Mouse (Mus musculus): ENCODE results near the gene Bcl3. TPM values are rescaled to one million over a fixed set of nuclear protein-coding genes. Genes with fewer than 3 reads are reported as not detected.

The Bcl3 gene
- total and polyA plus RNA-seq, 3 experiments = 3.2 to 25.2 (median 15.8) TPM

GRCm38 (mm10) chr7:19770984-19771391 is 51.6 kb downstream of the Bcl3 start, which contains the start of gene Bcam:
Bcam (minus strand) TSS chr7:19771016.
- Histone ChIP-seq H3K4me2 (ENCODE audit: insufficient read depth, low read depth, poor library complexity, severe bottlenecking) (peak within 1 kb of the TSS; percentile 72), H3K4me3 (replicated peaks in 1 of 3; ENCODE audit: low read depth in 2 of 3, low read length in 2 of 3, poor library complexity in 1 of 3) (peak within 1 kb of the TSS; percentile 43 to 55 (median 51)), H3K27me3 (replicated peaks) (peaks cover 56% of the 10 kb centered on the region), H3K36me3 (replicated peaks in 1 of 2; ENCODE audit: control insufficient read depth in 1 of 2, insufficient read depth in 1 of 2, low read length in 1 of 2) (no peaks in the 10 kb centered on the region), H3K4me1 (ENCODE audit: control insufficient read depth in 1 of 2, insufficient read depth in 2 of 2) (peaks cover 4 to 17% of the 10 kb centered on the region in 2 experiments; a peak in 3 of 4 replicates), H3K9ac (ENCODE audit: insufficient read depth, low read depth) (peak within 1 kb of the TSS; percentile 52), H3K9me3 (replicated peaks; ENCODE audit: low read length) (peaks cover 3% of the 10 kb centered on the region), H3K79me2 (replicated peaks; ENCODE audit: control insufficient read depth, extremely low read depth, insufficient read depth, poor library complexity, severe bottlenecking) (no peaks in the 10 kb centered on the region), H3K27ac (ENCODE audit: insufficient read depth, low read depth) (no peak within 1 kb of the TSS)
- DNase-seq (ENCODE audit: extremely low read depth) = no peak
- no peak for TF ChIP-seq TBP (conservative IDR thresholded peaks at IDR 0.05; ENCODE audit: low read depth, low read length)
- TF ChIP-seq POLR2A (IDR thresholded peaks at IDR 0.05; ENCODE audit: low read depth, low read length) = no peak
- TF ChIP-seq MYC (IDR thresholded peaks at IDR 0.05; ENCODE audit: low read depth, low read length) = no peak
- no peak for TF ChIP-seq ELF1 (IDR thresholded peaks at IDR 0.05; ENCODE audit: low read depth, low read length)
- no peak for TF ChIP-seq USF1 (IDR thresholded peaks at IDR 0.05; ENCODE audit: low read depth, low read length)
- TF ChIP-seq CTCF (conservative IDR thresholded peaks at IDR 0.05 in 1 of 2, IDR thresholded peaks at IDR 0.05 in 1 of 2; ENCODE audit: low read depth in 2 of 2, low read length in 2 of 2) = no peak
- TF ChIP-seq RCOR1 (conservative IDR thresholded peaks at IDR 0.05; ENCODE audit: low read depth, low read length) = no peak
- no peak for TF ChIP-seq ZNF384 (IDR thresholded peaks at IDR 0.05; ENCODE audit: low read depth, low read length)
- TF ChIP-seq KAT2A (IDR thresholded peaks at IDR 0.05; ENCODE audit: insufficient replicate concordance, low read length) = no peak
- in situ Hi-C loops (cut with MboI; ENCODE audit: low pct_ligation_motif_present, low pct_unique_long_range_greater_than_20kb, low sequenced_read_pairs) (no loop called here), dilution Hi-C loops (cut with MboI; ENCODE audit: extremely low pct_ligation_motif_present, extremely low pct_unique_long_range_greater_than_20kb, low sequenced_read_pairs) (no loop called here)

GRCm38 (mm10) chr7:19770375-19770754 is 52.2 kb downstream of the Bcl3 start:
- peak; percentile 49 for DNase-seq (ENCODE audit: extremely low read depth)
- dilution Hi-C loops (cut with MboI; ENCODE audit: extremely low pct_ligation_motif_present, extremely low pct_unique_long_range_greater_than_20kb, low sequenced_read_pairs) = no loop called here
- in situ Hi-C loops (cut with MboI; ENCODE audit: low pct_ligation_motif_present, low pct_unique_long_range_greater_than_20kb, low sequenced_read_pairs) = no loop called here

More at GRCm38 (mm10) chr7:19770375-19770754, 52.2 kb downstream of the Bcl3 start:
- Histone ChIP-seq H3K9me3 (replicated peaks; ENCODE audit: low read length) (no peaks in the 10 kb centered on the region), H3K27me3 (replicated peaks) (peaks cover 56% of the 10 kb centered on the region), H3K9ac (ENCODE audit: insufficient read depth, low read depth) (peak overlapping the region; percentile 52), H3K27ac (ENCODE audit: insufficient read depth, low read depth) (no peak overlapping the region), H3K4me3 (replicated peaks in 1 of 3; ENCODE audit: low read depth in 2 of 3, low read length in 2 of 3, poor library complexity in 1 of 3) (peak overlapping the region; percentile 43 to 55 (median 51)), H3K36me3 (replicated peaks in 1 of 2; ENCODE audit: control insufficient read depth in 1 of 2, insufficient read depth in 1 of 2, low read length in 1 of 2) (no peaks in the 10 kb centered on the region), H3K79me2 (replicated peaks; ENCODE audit: control insufficient read depth, extremely low read depth, insufficient read depth, poor library complexity, severe bottlenecking) (no peaks in the 10 kb centered on the region), H3K4me2 (ENCODE audit: insufficient read depth, low read depth, poor library complexity, severe bottlenecking) (peak overlapping the region; percentile 72), H3K4me1 (ENCODE audit: control insufficient read depth in 1 of 2, insufficient read depth in 2 of 2) (peaks cover 4 to 17% of the 10 kb centered on the region in 2 experiments; a peak in 3 of 4 replicates)
- TF ChIP-seq POLR2A (IDR thresholded peaks at IDR 0.05; ENCODE audit: low read depth, low read length) (peak; percentile 72), ZMIZ1 (IDR thresholded peaks at IDR 0.05; ENCODE audit: low read depth, low read length) (0 out of 2 replicates have a peak, but pooled peaks have one; percentile 53), NELFE (IDR thresholded peaks at IDR 0.05; ENCODE audit: low read depth, low read length) (peak; percentile 50), MYC (IDR thresholded peaks at IDR 0.05; ENCODE audit: low read depth, low read length) (no peak), HCFC1 (IDR thresholded peaks at IDR 0.05; ENCODE audit: low read depth, low read length) (no peak), TCF12 (IDR thresholded peaks at IDR 0.05; ENCODE audit: low read depth, low read length) (peak; percentile 49; the same call in 1 of the 2 replicates), SIN3A (IDR thresholded peaks at IDR 0.05; ENCODE audit: low read length) (no peak; the same call in 1 of the 2 replicates)

Data from CH12.LX (cell line).